Mouse (Mus musculus) CH12.LX (cell line): ENCODE measurements around the gene Thoc7. TPM values are rescaled to one million over a fixed set of nuclear protein-coding genes. Genes with fewer than 3 reads are reported as not detected.

Experiments used
- DNase-seq: peaks from one replicate; pipeline ENCODE4 v3.0.0-alpha.2; 2013; ENCODE audit errors: extremely low read depth
- H3K27ac ChIP-seq: 2 replicates; pipeline ENCODE4 v1.5.1; 2012; ENCODE audit warnings: low read depth, mild to moderate bottlenecking, control low read depth, moderate library complexity; ENCODE audit not compliant: insufficient read depth
- H3K27me3 ChIP-seq: replicated peaks from 2 replicates; pipeline ENCODE3; 2012; ENCODE audit warnings: inconsistent platforms
- H3K36me3 ChIP-seq, 2 experiments: replicated peaks in 1 of 2; 2 replicates each; pipeline versions ENCODE3 to v1.6.1; 2012; ENCODE audit warnings: inconsistent platforms in 1 of 2, low read length in 1 of 2, mild to moderate bottlenecking in 1 of 2, mixed read lengths in 1 of 2, moderate library complexity in 1 of 2; ENCODE audit not compliant: control insufficient read depth in 1 of 2, insufficient read depth in 1 of 2
- H3K4me1 ChIP-seq, 2 experiments: 2 replicates each; pipeline ENCODE4 v1.6.1; 2012; ENCODE audit warnings: inconsistent platforms in 1 of 2, moderate library complexity in 1 of 2; ENCODE audit not compliant: insufficient read depth in 2 of 2, control insufficient read depth in 1 of 2
- H3K4me2 ChIP-seq: 2 replicates; pipeline ENCODE4 v1.6.1; 2012; ENCODE audit warnings: low read depth, mild to moderate bottlenecking, control low read depth; ENCODE audit not compliant: poor library complexity, insufficient read depth, severe bottlenecking
- H3K4me3 ChIP-seq, 3 experiments: fragments of 150-350 bp in 1 of 3; sonication (generic) in 1 of 3; replicated peaks in 1 of 3; 2 replicates each; pipeline versions ENCODE3 to v1.5.1; 2011 to 2012; ENCODE audit warnings: low read depth in 2 of 3, low read length in 2 of 3, mild to moderate bottlenecking in 2 of 3, moderate library complexity in 2 of 3, control low read depth in 1 of 3, improper control_type of control experiment in 1 of 3, inconsistent platforms in 1 of 3, mixed read lengths in 1 of 3; ENCODE audit not compliant: poor library complexity in 1 of 3
- H3K79me2 ChIP-seq: replicated peaks from 2 replicates; pipeline ENCODE4 v1.6.1; 2012; ENCODE audit warnings: mild to moderate bottlenecking, moderate library complexity; ENCODE audit not compliant: control insufficient read depth, poor library complexity, insufficient read depth, severe bottlenecking; ENCODE audit errors: extremely low read depth
- H3K9ac ChIP-seq: 2 replicates; pipeline ENCODE4 v1.6.1; 2012; ENCODE audit warnings: low read depth, mild to moderate bottlenecking, control low read depth, moderate library complexity; ENCODE audit not compliant: insufficient read depth
- H3K9me3 ChIP-seq: replicated peaks from 2 replicates; pipeline ENCODE3; 2012; ENCODE audit warnings: low read length, inconsistent platforms, mixed read lengths
- BHLHE40 ChIP-seq: IDR thresholded peaks from 2 replicates; pipeline ENCODE4 v1.6.1; 2011; ENCODE audit warnings: mild to moderate bottlenecking, low read depth, low read length, improper control_type of control experiment
- CHD1 ChIP-seq: IDR thresholded peaks from 2 replicates; pipeline ENCODE4 v1.6.1; 2012; ENCODE audit warnings: low read depth, low read length, improper control_type of control experiment, inconsistent platforms
- CTCF ChIP-seq, 2 experiments: IDR thresholded peaks in 1 of 2; conservative IDR thresholded peaks in 1 of 2; 2 replicates each; pipeline ENCODE4 v1.5.1; 2011 to 2012; ENCODE audit warnings: low read depth in 2 of 2, low read length in 2 of 2, improper control_type of control experiment in 1 of 2, inconsistent platforms in 1 of 2, mild to moderate bottlenecking in 1 of 2, moderate library complexity in 1 of 2
- E2F4 ChIP-seq: IDR thresholded peaks from 2 replicates; pipeline ENCODE4 v1.6.1; 2011; ENCODE audit warnings: low read depth, low read length, improper control_type of control experiment; ENCODE audit not compliant: insufficient replicate concordance
- HCFC1 ChIP-seq: IDR thresholded peaks from 2 replicates; pipeline ENCODE4 v1.6.1; 2012; ENCODE audit warnings: low read depth, mild to moderate bottlenecking, inconsistent platforms, low read length, improper control_type of control experiment
- IRF4 ChIP-seq: IDR thresholded peaks from 2 replicates; pipeline ENCODE4 v1.6.1; 2014; ENCODE audit warnings: low read depth, mild to moderate bottlenecking, inconsistent platforms, low read length, improper control_type of control experiment
- JUN ChIP-seq: IDR thresholded peaks from 2 replicates; pipeline ENCODE4 v1.6.1; 2011; ENCODE audit warnings: low read depth, mild to moderate bottlenecking, low read length, improper control_type of control experiment, moderate library complexity; ENCODE audit not compliant: insufficient read depth
- MAFK ChIP-seq: IDR thresholded peaks from 2 replicates; pipeline ENCODE4 v1.6.1; 2011; ENCODE audit warnings: low read length, improper control_type of control experiment; ENCODE audit not compliant: insufficient replicate concordance
- MAX ChIP-seq: IDR thresholded peaks from 2 replicates; pipeline ENCODE4 v1.6.1; 2011; ENCODE audit warnings: low read length, improper control_type of control experiment
- MEF2A ChIP-seq: IDR thresholded peaks from 2 replicates; pipeline ENCODE4 v1.6.1; 2014; ENCODE audit warnings: low read depth, mild to moderate bottlenecking, inconsistent platforms, low read length, improper control_type of control experiment, borderline replicate concordance
- NELFE ChIP-seq: IDR thresholded peaks from 2 replicates; pipeline ENCODE4 v1.6.1; 2011; ENCODE audit warnings: low read depth, low read length, improper control_type of control experiment
- NRF1 ChIP-seq: IDR thresholded peaks from 2 replicates; pipeline ENCODE4 v1.6.1; 2014; ENCODE audit warnings: low read depth, mild to moderate bottlenecking, inconsistent platforms, low read length, improper control_type of control experiment, moderate library complexity
- PAX5 ChIP-seq: IDR thresholded peaks from 2 replicates; pipeline ENCODE4 v1.6.1; 2012; ENCODE audit warnings: low read length, inconsistent platforms, mixed read lengths
- POLR2AphosphoS2 ChIP-seq: IDR thresholded peaks from 2 replicates; pipeline ENCODE4 v1.6.1; 2011; ENCODE audit warnings: low read depth, low read length, improper control_type of control experiment
- RAD21 ChIP-seq: IDR thresholded peaks from 2 replicates; pipeline ENCODE4 v1.6.1; 2011; ENCODE audit warnings: low read depth, mild to moderate bottlenecking, low read length, improper control_type of control experiment, moderate library complexity
- TBP ChIP-seq: conservative IDR thresholded peaks from 2 replicates; pipeline ENCODE4 v1.6.1; 2011; ENCODE audit warnings: low read depth, low read length, improper control_type of control experiment
- USF1 ChIP-seq: IDR thresholded peaks from 2 replicates; pipeline ENCODE4 v1.6.1; 2014; ENCODE audit warnings: low read depth, mild to moderate bottlenecking, inconsistent platforms, low read length, improper control_type of control experiment
- ZC3H11A ChIP-seq: IDR thresholded peaks from 2 replicates; pipeline ENCODE4 v1.6.1; 2012; ENCODE audit warnings: low read depth, mild to moderate bottlenecking, inconsistent platforms, low read length, improper control_type of control experiment
- ZMIZ1 ChIP-seq: IDR thresholded peaks from 2 replicates; pipeline ENCODE4 v1.6.1; 2012; ENCODE audit warnings: low read depth, mild to moderate bottlenecking, inconsistent platforms, low read length, improper control_type of control experiment
- ZNF384 ChIP-seq: IDR thresholded peaks from 2 replicates; pipeline ENCODE4 v1.6.1; 2012; ENCODE audit warnings: low read depth, low read length, improper control_type of control experiment, inconsistent platforms
- dilution Hi-C: fragments of 300-500 bp; cut with MboI; formaldehyde crosslinking; loops from 2 replicates; pipeline ENCODE4 v1.14.3; 2020; ENCODE audit warnings: low sequenced_read_pairs; ENCODE audit not compliant: extremely low pct_unique_long_range_greater_than_20kb, extremely low pct_ligation_motif_present
- in situ Hi-C: fragments of 300-500 bp; cut with MboI; formaldehyde crosslinking; loops from 3 replicates; pipeline ENCODE4 v1.14.3; 2019; ENCODE audit warnings: low sequenced_read_pairs, low pct_ligation_motif_present, low pct_unique_long_range_greater_than_20kb, mixed read lengths
- polyA plus RNA-seq: library from polyadenylated mRNA; unstranded; fragments of >175 nt; gene quantifications from 2 replicates; pipeline ENCODE4 v1.2.1, GENCODE M21; 2012; ENCODE audit warnings: low read depth; ENCODE audit not compliant: insufficient read length
- total RNA-seq, 2 experiments: library from RNA; depleted of rRNA; stranded (reverse); fragments of 300-350 nt in 1 of 2; fragments of >200 nt in 1 of 2; gene quantifications; 2 replicates each; pipeline ENCODE4 v1.2.3; 2012 to 2014

Gene Thoc7
- total and polyA plus RNA-seq, 3 experiments: 98.6 to 209 (median 162) TPM

- H3K9ac ChIP-seq: no peak overlapping the region
- no peaks in the 10 kb centered on the region for H3K36me3 ChIP-seq
- in situ Hi-C loops: loop anchor here (25.0 kb wide), 1 partner anchor 545 kb away; no protein-coding TSS in a partner anchor
- H3K9me3 ChIP-seq: no peaks in the 10 kb centered on the region
- dilution Hi-C loops: no loop called here
- H3K4me2 ChIP-seq: no peak overlapping the region
- H3K27ac ChIP-seq: no peak overlapping the region
- H3K27me3 ChIP-seq: no peaks in the 10 kb centered on the region
- TF ChIP-seq NELFE (no peak), HCFC1 (no peak), POLR2AphosphoS2 (no peak), JUN (no peak), MEF2A (no peak), RAD21 (no peak), PAX5 (no peak), MAFK (no peak), CHD1 (no peak), USF1 (no peak), TBP (no peak), MAX (no peak), ZMIZ1 (no peak), ZNF384 (no peak), E2F4 (no peak)
- no peak for DNase-seq
- H3K4me1 ChIP-seq: no peaks in the 10 kb centered on the region
- H3K4me3 ChIP-seq: no peak overlapping the region
- no peaks in the 10 kb centered on the region for H3K79me2 ChIP-seq
Observed at GRCm38 (mm10) chr14:13907145-13907544, 54.5 kb downstream of the Thoc7 start.

- no peaks in the 10 kb centered on the region for H3K27me3 ChIP-seq
- H3K4me1 ChIP-seq: no peaks in the 10 kb centered on the region
- no peaks in the 10 kb centered on the region for H3K9me3 ChIP-seq
- in situ Hi-C loops: loop anchor here (25.0 kb wide), 1 partner anchor 544 kb away; no protein-coding TSS in a partner anchor
- no peak for DNase-seq
- H3K9ac ChIP-seq: no peak overlapping the region
- no peaks in the 10 kb centered on the region for H3K79me2 ChIP-seq
- TF ChIP-seq HCFC1: no peak
- TF ChIP-seq ZC3H11A: no peak
- no peak for TF ChIP-seq BHLHE40
- TF ChIP-seq MEF2A: no peak
- TF ChIP-seq USF1: no peak
- no peak for TF ChIP-seq NRF1
- no peak for TF ChIP-seq IRF4
- no peak for TF ChIP-seq CTCF (conservative IDR thresholded peaks at IDR 0.05 in 1 of 2, IDR thresholded peaks at IDR 0.05 in 1 of 2; ENCODE audit: low read depth in 2 of 2, low read length in 2 of 2)
- TF ChIP-seq TBP: no peak
- no peak for TF ChIP-seq MAFK
- TF ChIP-seq, all 38 proteins: peak for 0
- no peak overlapping the region for H3K27ac ChIP-seq
- H3K4me2 ChIP-seq: no peak overlapping the region
- H3K36me3 ChIP-seq: no peaks in the 10 kb centered on the region
- dilution Hi-C loops: no loop called here
- H3K4me3 ChIP-seq: no peak overlapping the region
Observed at GRCm38 (mm10) chr14:13906461-13906860, 55.2 kb downstream of the Thoc7 start.
